Mouse (Mus musculus) myocyte (in vitro differentiated cells): ENCODE data around the gene Tmem106a.

Experiments used
- CEBPB ChIP-seq: IDR thresholded peaks from 2 replicates; pipeline ENCODE4 v1.6.1; 2011; ENCODE audit warnings: mild to moderate bottlenecking, moderate library complexity; ENCODE audit not compliant: poor library complexity, insufficient read depth, severe bottlenecking
- MAX ChIP-seq: IDR thresholded peaks from one replicate; pipeline ENCODE4 v1.6.1; 2011; ENCODE audit warnings: low read depth, mild to moderate bottlenecking, control low read depth
- MYOD1 ChIP-seq, 3 experiments: IDR thresholded peaks; one replicate each; pipeline ENCODE4 v1.6.1; 2011; ENCODE audit warnings: control low read depth in 2 of 3, low read depth in 2 of 3, mild to moderate bottlenecking in 2 of 3, moderate library complexity in 1 of 3; ENCODE audit not compliant: insufficient read length in 2 of 3, control insufficient read depth in 1 of 3
- POLR2A ChIP-seq: IDR thresholded peaks from one replicate; pipeline ENCODE4 v1.6.1; 2011; ENCODE audit warnings: low read depth, mild to moderate bottlenecking, control low read depth, moderate library complexity; ENCODE audit not compliant: insufficient read length
- POLR2AphosphoS2 ChIP-seq: IDR thresholded peaks from one replicate; pipeline ENCODE4 v1.6.1; 2011; ENCODE audit warnings: low read depth, control low read depth; ENCODE audit not compliant: insufficient read length
- REST ChIP-seq: IDR thresholded peaks from one replicate; pipeline ENCODE4 v1.6.1; 2011; ENCODE audit warnings: mild to moderate bottlenecking, control low read depth, moderate library complexity; ENCODE audit not compliant: insufficient read depth, insufficient read length
- TCF3 ChIP-seq: IDR thresholded peaks from one replicate; pipeline ENCODE4 v1.6.1; 2011; ENCODE audit warnings: low read depth, control low read depth; ENCODE audit not compliant: insufficient read length
- USF1 ChIP-seq: IDR thresholded peaks from one replicate; pipeline ENCODE4 v1.6.1; 2011; ENCODE audit warnings: low read depth, mild to moderate bottlenecking, control low read depth, moderate library complexity

DNA sequence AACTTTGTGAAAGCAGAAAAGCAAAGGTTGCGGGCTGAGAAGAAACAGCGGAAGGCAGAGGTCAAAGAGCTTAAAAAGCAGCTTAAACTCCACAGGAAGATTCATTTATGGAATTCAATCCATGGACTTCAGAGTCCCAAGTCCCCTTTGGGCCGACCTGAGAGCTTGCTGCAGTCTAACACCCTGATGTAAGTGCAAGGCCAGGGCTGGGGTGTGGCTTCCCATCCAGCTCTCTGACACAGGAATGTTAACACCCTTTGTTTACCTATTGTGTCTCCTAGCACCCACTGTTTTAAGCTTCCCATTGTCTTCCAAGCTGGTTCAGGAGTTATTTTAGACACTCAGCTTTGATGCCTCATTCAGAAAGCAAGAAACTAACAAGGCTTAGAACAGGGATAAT lies 13.6 kb upstream of the Tmem106a start:
- TF ChIP-seq MYOD1 (IDR thresholded peaks at IDR 0.05; ENCODE audit: control insufficient read depth in 1 of 3, insufficient read length in 2 of 3, low read depth in 2 of 3) (no peak), CEBPB (no peak), MAX (no peak), USF1 (no peak), POLR2AphosphoS2 (no peak), POLR2A (no peak), TCF3 (no peak), REST (no peak)
